Mouse (Mus musculus) heart, postnatal 0 days (tissue): Measurements from ENCODE around the gene Kri1.

Source experiments
- CTCF ChIP-seq: IDR thresholded peaks from 2 replicates; pipeline ENCODE4 v1.5.1; 2016; ENCODE audit warnings: antibody characterized with exemption, control low read depth, low read depth
- EP300 ChIP-seq: IDR thresholded peaks from 2 replicates; pipeline ENCODE4 v1.6.1; 2016; ENCODE audit warnings: antibody characterized with exemption, low read depth

GRCm38 (mm10) chr9:21246342-21246741, 41.4 kb downstream of the Kri1 start:
- TF ChIP-seq CTCF, result no peak
- no peak for TF ChIP-seq EP300
